Mouse (Mus musculus) lung, embryonic 14.5 days (tissue): ENCODE measurements around the gene Vsig10. TPM values are rescaled to one million over a fixed set of nuclear protein-coding genes. Genes with fewer than 3 reads are reported as not detected.
"Not testable (repeated sequence)": the region's sequence is repeated elsewhere in the genome, so short reads cannot be mapped to it uniquely, and the experiment has no call there.

Experiments used
- ATAC-seq: fragments of 200-750 bp; cut with Nextera tagmentation; 2 replicates; pipeline ENCODE4 v1.8.0; 2017; ENCODE audit warnings: mild to moderate bottlenecking, moderate TSS enrichment, moderate library complexity; ENCODE audit not compliant: insufficient read depth
- DNase-seq: peaks from one replicate; pipeline ENCODE4 v3.0.0-alpha.2; 2015
- H3K27ac ChIP-seq: fragments of 300-500 bp; sonication (generic); 2 replicates; pipeline ENCODE4 v1.5.1; 2014; ENCODE audit warnings: low read depth, mild to moderate bottlenecking, moderate library complexity
- H3K27me3 ChIP-seq: fragments of 300-500 bp; sonication (generic); 2 replicates; pipeline ENCODE4 v1.6.1; 2014; ENCODE audit warnings: low read length, control low read depth; ENCODE audit not compliant: insufficient read depth
- H3K36me3 ChIP-seq: fragments of 300-500 bp; sonication (generic); 2 replicates; pipeline ENCODE4 v1.6.1; 2014; ENCODE audit warnings: control low read depth; ENCODE audit not compliant: insufficient read depth
- H3K4me1 ChIP-seq: fragments of 300-500 bp; sonication (generic); 2 replicates; pipeline ENCODE4 v1.6.1; 2014; ENCODE audit warnings: antibody characterized with exemption, control low read depth; ENCODE audit not compliant: insufficient read depth
- H3K4me2 ChIP-seq: fragments of 300-500 bp; sonication (generic); 2 replicates; pipeline ENCODE4 v1.6.1; 2014; ENCODE audit warnings: mild to moderate bottlenecking
- H3K4me3 ChIP-seq: fragments of 300-500 bp; sonication (generic); 2 replicates; pipeline ENCODE4 v1.5.1; 2014; ENCODE audit warnings: low read depth, low read length
- H3K9ac ChIP-seq: fragments of 300-500 bp; sonication (generic); 2 replicates; pipeline ENCODE4 v1.6.1; 2014
- H3K9me3 ChIP-seq: fragments of 300-500 bp; sonication (generic); 2 replicates; pipeline ENCODE4 v1.6.1; 2016; ENCODE audit warnings: low read depth, low read length, control low read depth
- CTCF ChIP-seq: IDR thresholded peaks from 2 replicates; pipeline ENCODE4 v1.5.1; 2016; ENCODE audit warnings: antibody characterized with exemption, low read depth
- WGBS: fragments of 180-500 bp; shearing (Covaris S2); extraction: QIAGEN DNeasy Blood & Tissue Kit; methylation state at CpG from one replicate; pipeline ENCODE4 v1.1.7; 2014; 5-methylcytosine and 5-hydroxymethylcytosine counted together
- polyA plus RNA-seq: library from polyadenylated mRNA; unstranded; fragments of >200 nt; fragmentation: Nextera tagmentation; extraction: Ambion mirVana; gene quantifications from 2 replicates; pipeline ENCODE4 v1.2.1, GENCODE M21; 2014

The Vsig10 gene
- polyA plus RNA-seq, 1 experiment from 2014 or later, result 6.8 TPM

DNA sequence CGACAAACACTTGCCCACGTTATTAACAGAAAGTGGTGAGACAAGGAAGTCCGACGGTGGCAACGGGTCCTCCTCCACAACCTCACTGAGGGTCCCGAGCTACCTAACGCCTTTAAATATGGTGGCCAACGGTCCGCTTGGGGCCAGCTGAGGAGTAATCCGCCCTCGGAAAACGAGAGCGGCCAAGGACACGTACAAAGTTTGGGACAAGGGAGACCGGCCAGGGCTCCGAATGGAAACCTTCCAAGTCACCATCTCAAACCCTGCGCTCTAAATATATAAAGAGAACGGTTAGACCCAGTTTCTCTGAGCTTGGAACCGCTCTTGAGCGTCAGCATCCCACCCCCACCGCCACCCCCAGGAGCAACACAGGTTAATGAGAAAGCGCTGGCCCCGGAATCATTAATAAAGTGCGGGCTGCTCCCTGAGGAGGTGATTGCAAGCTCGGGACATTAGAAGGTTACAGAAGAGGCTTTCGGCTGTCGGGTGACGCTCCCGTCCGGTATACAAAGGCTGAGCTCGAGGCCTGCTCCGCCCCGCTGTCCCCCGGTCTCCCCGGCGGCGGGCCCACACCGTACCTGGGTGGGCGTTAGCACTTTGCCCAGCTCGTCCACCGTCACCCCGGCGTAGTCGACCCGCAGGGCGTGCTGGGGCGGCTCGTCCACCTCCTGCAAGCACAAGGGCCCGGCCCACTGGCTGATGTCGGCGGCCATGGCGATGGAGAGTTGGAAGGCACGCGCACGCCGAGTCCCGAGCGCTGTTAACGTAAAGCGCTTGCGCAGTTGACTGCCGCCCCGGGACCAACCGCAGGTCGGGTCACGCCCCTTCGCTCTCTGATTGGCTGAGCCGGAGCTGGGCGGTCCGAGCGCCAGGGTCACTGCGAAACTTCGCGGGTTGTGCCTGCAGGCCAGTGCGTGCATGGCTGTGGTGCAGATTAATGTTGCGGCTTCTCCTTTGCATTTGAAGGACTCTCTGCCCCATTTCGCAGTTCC, 31.8 kb upstream of the Vsig10 start, which contains the start of gene Pebp1:
TSS of gene Pebp1 (minus strand) at position 795 of the 992 bp plus-strand sequence.
- TF ChIP-seq CTCF, result 0 out of 2 replicates have a peak, but pooled peaks have one; percentile 16
- WGBS, result under 1% methylated on average over 70 of the region's 77 CpGs
- Histone ChIP-seq H3K9me3 (no peaks in the 10 kb centered on the region), H3K9ac (peak within 1 kb of the TSS; percentile 62), H3K4me3 (peak within 1 kb of the TSS; percentile 54), H3K27ac (peak within 1 kb of the TSS; percentile 62; the same call in 1 of the 2 replicates), H3K36me3 (peaks cover 31% of the 10 kb centered on the region), H3K4me2 (peak within 1 kb of the TSS; percentile 71), H3K27me3 (no peaks in the 10 kb centered on the region), H3K4me1 (0 out of 2 replicates have a peak, but pooled peaks cover 6% of the 10 kb centered on the region)
- ATAC-seq (peak; percentile 98), DNase-seq (peak; percentile 99)

DNA sequence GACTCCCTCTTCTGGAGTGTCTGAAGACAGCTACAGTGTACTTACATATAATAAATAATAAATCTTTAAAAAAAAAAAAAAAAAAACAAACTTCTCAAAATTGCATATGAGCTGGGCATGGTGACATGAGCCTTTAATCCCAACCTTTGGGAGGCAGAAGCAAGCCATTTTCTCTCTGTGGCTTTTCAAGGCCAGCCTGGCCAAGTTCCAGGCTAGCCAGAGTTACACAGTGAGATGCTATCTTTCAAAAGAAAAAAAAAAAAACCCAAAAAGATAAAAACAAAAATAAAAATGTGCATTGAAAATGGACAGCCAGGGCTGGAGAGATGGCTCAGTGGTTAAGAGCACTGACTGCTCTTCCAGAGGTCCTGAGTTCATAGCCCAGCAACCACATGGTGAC, 29.2 kb upstream of the Vsig10 start:
- no peak overlapping the region for H3K4me3 ChIP-seq
- peaks cover 13% of the 10 kb centered on the region for H3K36me3 ChIP-seq
- H3K9ac ChIP-seq, result no peak overlapping the region
- no peak for TF ChIP-seq CTCF
- no peaks in the 10 kb centered on the region for H3K9me3 ChIP-seq
- 0 out of 2 replicates have a peak, but pooled peaks cover 6% of the 10 kb centered on the region for H3K4me1 ChIP-seq
- H3K27ac ChIP-seq, result no peak overlapping the region
- DNase-seq (no peak), ATAC-seq (no peak)
- H3K4me2 ChIP-seq, result no peak overlapping the region
- H3K27me3 ChIP-seq, result no peaks in the 10 kb centered on the region

DNA sequence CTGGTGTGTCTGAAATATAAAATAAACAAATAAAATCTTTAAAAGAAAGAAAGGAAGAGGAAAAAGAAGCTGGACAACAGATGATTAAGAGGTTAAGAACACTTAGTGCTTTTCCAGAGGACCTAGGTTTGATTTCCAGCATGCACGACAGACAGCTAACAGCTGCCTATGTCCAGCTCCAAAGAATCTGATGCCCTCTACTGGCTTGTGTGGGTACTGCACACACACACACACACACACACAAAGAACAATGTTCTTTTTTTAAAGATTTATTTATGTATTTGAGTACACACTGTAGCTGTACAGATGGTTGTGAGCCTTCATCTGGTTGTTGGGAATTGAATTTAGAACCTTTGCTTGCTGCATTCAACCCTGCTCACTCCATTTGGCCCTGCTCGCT, 28.8 kb upstream of the Vsig10 start:
- DNase-seq (no peak), ATAC-seq (no peak)
- no peaks in the 10 kb centered on the region for H3K9me3 ChIP-seq
- no peak overlapping the region for H3K4me2 ChIP-seq
- no peaks in the 10 kb centered on the region for H3K27me3 ChIP-seq
- no peak overlapping the region for H3K4me3 ChIP-seq
- H3K4me1 ChIP-seq, result 0 out of 2 replicates have a peak, but pooled peaks cover 6% of the 10 kb centered on the region
- H3K27ac ChIP-seq, result no peak overlapping the region
- H3K9ac ChIP-seq, result no peak overlapping the region
- peaks cover 8% of the 10 kb centered on the region for H3K36me3 ChIP-seq
- peak; percentile 37; the same call in 1 of the 2 replicates for TF ChIP-seq CTCF
- 92% methylated on average over 2 of the region's 2 CpGs for WGBS

- H3K9me3 ChIP-seq, result no peaks in the 10 kb centered on the region
- WGBS, result 80% methylated on average over 3 of the region's 3 CpGs
- H3K4me2 ChIP-seq, result no peak overlapping the region
- no peak overlapping the region for H3K4me3 ChIP-seq
- H3K27me3 ChIP-seq, result no peaks in the 10 kb centered on the region
- no peak overlapping the region for H3K27ac ChIP-seq
- H3K9ac ChIP-seq, result no peak overlapping the region
- DNase-seq (no peak), ATAC-seq (no peak)
- no peaks in the 10 kb centered on the region for H3K36me3 ChIP-seq
- peak; percentile 28; the same call in 1 of the 2 replicates for TF ChIP-seq CTCF
- H3K4me1 ChIP-seq, result 0 out of 2 replicates have a peak, but pooled peaks cover 6% of the 10 kb centered on the region
Observed at GRCm38 (mm10) chr5:117291312-117291711, 27.6 kb upstream of the Vsig10 start.

DNA sequence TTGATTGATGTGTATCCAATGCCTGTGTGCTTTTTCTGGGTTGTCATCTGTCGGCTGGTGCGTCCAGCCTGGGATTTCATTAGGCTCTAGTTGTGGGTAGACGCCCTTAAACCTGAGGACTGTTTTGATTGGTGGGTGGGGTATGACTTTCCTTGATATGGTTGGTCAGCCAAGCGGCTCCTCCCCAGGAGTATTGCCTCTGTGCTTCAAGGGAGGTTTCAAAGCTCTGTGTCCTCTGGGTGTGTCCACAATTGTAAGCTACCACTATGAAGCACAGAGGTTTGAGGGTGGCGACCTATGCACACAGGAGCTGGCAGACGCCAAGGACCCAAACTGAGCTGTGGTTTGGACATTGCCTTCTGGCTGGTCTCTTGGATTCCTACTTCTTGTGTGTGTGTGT, 26.3 kb upstream of the Vsig10 start:
- ATAC-seq, result no peak
- WGBS, result 71% methylated on average over 6 of the region's 6 CpGs

DNA sequence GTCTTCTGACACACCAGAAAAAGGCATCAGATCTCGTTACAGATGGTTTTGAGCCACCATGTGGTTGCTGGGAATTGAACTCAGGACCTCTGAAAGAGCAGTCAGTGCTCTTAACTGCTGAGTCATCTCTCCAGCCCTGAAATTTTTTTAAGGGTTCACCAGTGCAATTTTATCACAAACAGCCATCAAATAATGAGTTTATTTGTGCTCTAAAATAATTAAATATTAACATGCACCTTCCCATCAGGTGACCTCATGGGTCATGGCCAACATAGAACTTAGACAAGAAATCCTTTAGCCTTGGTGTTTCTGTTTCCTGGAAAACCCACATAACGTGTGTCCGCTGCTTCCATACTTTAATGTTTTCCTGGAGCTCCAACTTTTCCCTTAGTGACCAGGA, 25.1 kb upstream of the Vsig10 start:
- not testable (repeated sequence) for H3K4me2 ChIP-seq, H3K36me3 ChIP-seq, H3K27me3 ChIP-seq, H3K9ac ChIP-seq, H3K27ac ChIP-seq, H3K9me3 ChIP-seq, H3K4me1 ChIP-seq, ATAC-seq, H3K4me3 ChIP-seq, DNase-seq
- WGBS, result 83% methylated on average over 3 of the region's 3 CpGs

More for the DNA sequence above, 26.3 kb upstream of the Vsig10 start:
- Histone ChIP-seq H3K4me1 (0 out of 2 replicates have a peak, but pooled peaks cover 6% of the 10 kb centered on the region), H3K4me2 (no peak overlapping the region), H3K27me3 (no peaks in the 10 kb centered on the region), H3K27ac (no peak overlapping the region), H3K4me3 (no peak overlapping the region), H3K9me3 (no peaks in the 10 kb centered on the region), H3K36me3 (no peaks in the 10 kb centered on the region), H3K9ac (no peak overlapping the region)
- DNase-seq, result no peak
- TF ChIP-seq CTCF, result no peak

DNA sequence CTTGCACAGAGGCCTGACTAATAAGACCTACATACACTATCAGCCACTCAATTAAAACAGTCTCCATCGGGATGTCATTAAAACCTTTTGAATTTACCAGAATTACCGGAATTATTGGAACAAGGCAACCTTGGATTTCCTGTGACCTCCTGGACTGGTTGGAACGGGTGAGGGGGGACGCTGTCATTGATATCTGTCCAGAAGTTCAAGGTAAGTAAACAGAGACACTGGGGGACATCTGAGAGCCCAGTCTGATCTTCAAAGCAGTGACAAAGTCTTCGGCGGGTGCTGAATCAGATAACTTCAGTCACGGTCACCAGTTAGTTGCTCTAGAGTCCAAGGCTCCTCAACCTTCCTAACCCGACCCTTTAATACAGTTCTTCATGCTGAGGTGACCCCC, 23.9 kb upstream of the Vsig10 start:
- ATAC-seq (no peak), DNase-seq (no peak)
- TF ChIP-seq CTCF, result no peak
- H3K36me3 ChIP-seq, result no peaks in the 10 kb centered on the region
- H3K4me2 ChIP-seq, result no peak overlapping the region
- 85% methylated on average over 8 of the region's 8 CpGs for WGBS
- H3K9ac ChIP-seq, result no peak overlapping the region
- H3K27me3 ChIP-seq, result no peaks in the 10 kb centered on the region
- no peak overlapping the region for H3K27ac ChIP-seq
- no peaks in the 10 kb centered on the region for H3K4me1 ChIP-seq
- H3K9me3 ChIP-seq, result no peaks in the 10 kb centered on the region
- no peak overlapping the region for H3K4me3 ChIP-seq
